Mouse (Mus musculus) myocyte (in vitro differentiated cells): ENCODE measurements around the gene Tagln3.

Experiments
- E2F4 ChIP-seq: IDR thresholded peaks from one replicate; pipeline ENCODE4 v1.6.1; 2011; ENCODE audit warnings: mild to moderate bottlenecking, control low read depth, moderate library complexity; ENCODE audit not compliant: insufficient read depth
- MAX ChIP-seq: IDR thresholded peaks from one replicate; pipeline ENCODE4 v1.6.1; 2011; ENCODE audit warnings: low read depth, mild to moderate bottlenecking, control low read depth
- MYOD1 ChIP-seq, 3 experiments: IDR thresholded peaks; one replicate each; pipeline ENCODE4 v1.6.1; 2011; ENCODE audit warnings: control low read depth in 2 of 3, low read depth in 2 of 3, mild to moderate bottlenecking in 2 of 3, moderate library complexity in 1 of 3; ENCODE audit not compliant: insufficient read length in 2 of 3, control insufficient read depth in 1 of 3
- MYOG ChIP-seq, 3 experiments: IDR thresholded peaks; one replicate each; pipeline ENCODE4 v1.6.1; 2011; ENCODE audit warnings: control low read depth in 2 of 3, low read depth in 2 of 3, mild to moderate bottlenecking in 2 of 3; ENCODE audit not compliant: insufficient read length in 2 of 3, control insufficient read depth in 1 of 3, insufficient read depth in 1 of 3
- POLR2A ChIP-seq: IDR thresholded peaks from one replicate; pipeline ENCODE4 v1.6.1; 2011; ENCODE audit warnings: low read depth, mild to moderate bottlenecking, control low read depth, moderate library complexity; ENCODE audit not compliant: insufficient read length
- POLR2AphosphoS2 ChIP-seq: IDR thresholded peaks from one replicate; pipeline ENCODE4 v1.6.1; 2011; ENCODE audit warnings: low read depth, control low read depth; ENCODE audit not compliant: insufficient read length
- REST ChIP-seq: IDR thresholded peaks from one replicate; pipeline ENCODE4 v1.6.1; 2011; ENCODE audit warnings: mild to moderate bottlenecking, control low read depth, moderate library complexity; ENCODE audit not compliant: insufficient read depth, insufficient read length
- TCF12 ChIP-seq: IDR thresholded peaks from one replicate; pipeline ENCODE4 v1.6.1; 2011; ENCODE audit warnings: mild to moderate bottlenecking, control low read depth; ENCODE audit not compliant: poor library complexity, insufficient read depth, severe bottlenecking
- TCF3 ChIP-seq: IDR thresholded peaks from one replicate; pipeline ENCODE4 v1.6.1; 2011; ENCODE audit warnings: low read depth, control low read depth; ENCODE audit not compliant: insufficient read length
- USF1 ChIP-seq: IDR thresholded peaks from one replicate; pipeline ENCODE4 v1.6.1; 2011; ENCODE audit warnings: low read depth, mild to moderate bottlenecking, control low read depth, moderate library complexity

DNA sequence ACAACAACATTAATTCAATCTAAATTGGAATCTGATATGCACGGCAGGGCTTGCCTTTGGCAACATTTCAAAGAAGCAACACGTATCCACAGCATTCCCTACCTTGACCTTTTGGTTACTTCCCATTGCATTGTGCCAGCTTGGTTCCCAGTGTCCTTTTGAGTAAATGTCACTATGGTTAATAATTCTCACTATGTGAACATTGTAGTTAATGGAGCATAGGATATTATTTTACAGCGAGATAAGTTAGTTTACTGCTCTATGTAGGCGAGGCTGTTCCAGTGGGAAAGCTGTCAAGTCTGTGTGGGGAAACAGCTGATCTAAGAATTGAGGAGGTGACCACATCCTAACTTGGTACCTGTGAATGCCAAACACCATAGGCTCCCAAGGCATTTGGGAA is 54.4 kb downstream of the Tagln3 start:
- TF ChIP-seq POLR2A = no peak
- no peak for TF ChIP-seq E2F4
- TF ChIP-seq REST = no peak
- no peak for TF ChIP-seq USF1
- TF ChIP-seq TCF12 = no peak
- no peak for TF ChIP-seq MAX
- TF ChIP-seq POLR2AphosphoS2 = no peak
- TF ChIP-seq MYOG (IDR thresholded peaks at IDR 0.05; ENCODE audit: control insufficient read depth in 1 of 3, insufficient read depth in 1 of 3, insufficient read length in 2 of 3, low read depth in 2 of 3) = no peak
- no peak for TF ChIP-seq TCF3
- no peak for TF ChIP-seq MYOD1 (IDR thresholded peaks at IDR 0.05; ENCODE audit: control insufficient read depth in 1 of 3, insufficient read length in 2 of 3, low read depth in 2 of 3)
